Mouse (Mus musculus) lung, postnatal 25 days (tissue): Measurements from ENCODE around the gene Hbb-bh1.
"Not testable (repeated sequence)": the region's sequence is repeated elsewhere in the genome, so short reads cannot be mapped to it uniquely, and the experiment has no call there.

Source experiments
- DNase-seq: peaks from one replicate; pipeline ENCODE4 v3.0.0; 2022; ENCODE audit warnings: low spot score

Gene Hbb-bh1

GRCm38 (mm10) chr7:103812174-103812573, 30.8 kb downstream of the Hbb-bh1 start:
- no peak for DNase-seq

- no peak for DNase-seq
Measured at GRCm38 (mm10) chr7:103811223-103811845, 31.6 kb downstream of the Hbb-bh1 start.

- no peak for DNase-seq
Measured at GRCm38 (mm10) chr7:103810746-103811145, 32.2 kb downstream of the Hbb-bh1 start.

- DNase-seq = no peak
Measured at GRCm38 (mm10) chr7:103810296-103810695, 32.7 kb downstream of the Hbb-bh1 start.

GRCm38 (mm10) chr7:103809801-103810155, 33.2 kb downstream of the Hbb-bh1 start:
- no peak for DNase-seq

GRCm38 (mm10) chr7:103808971-103809800, 33.8 kb downstream of the Hbb-bh1 start:
- no peak for DNase-seq

- not testable (repeated sequence) for DNase-seq
Measured at GRCm38 (mm10) chr7:103808120-103808519, 34.8 kb downstream of the Hbb-bh1 start.

- no peak for DNase-seq
Measured at GRCm38 (mm10) chr7:103806856-103807255, 36.1 kb downstream of the Hbb-bh1 start.

GRCm38 (mm10) chr7:103792669-103793388, 50.1 kb downstream of the Hbb-bh1 start:
- DNase-seq = no peak

- no peak for DNase-seq
Measured at GRCm38 (mm10) chr7:103791721-103792120, 51.2 kb downstream of the Hbb-bh1 start, which contains the start of gene Olfr67. Gene Olfr67, minus strand, starts transcription at chr7:103791821.
